Mouse (Mus musculus) erythroblast, embryonic 14.5 days (primary cell): ENCODE results near the gene Stxbp2.

Experiments used
- GATA1 ChIP-seq: IDR thresholded peaks from 2 replicates; pipeline ENCODE4 v1.6.1; 2012; ENCODE audit warnings: low read length, inconsistent platforms, mixed read lengths
- TAL1 ChIP-seq: IDR thresholded peaks from 3 replicates; pipeline ENCODE4 v1.6.1; 2012; ENCODE audit warnings: low read length, inconsistent platforms, mixed read lengths

DNA sequence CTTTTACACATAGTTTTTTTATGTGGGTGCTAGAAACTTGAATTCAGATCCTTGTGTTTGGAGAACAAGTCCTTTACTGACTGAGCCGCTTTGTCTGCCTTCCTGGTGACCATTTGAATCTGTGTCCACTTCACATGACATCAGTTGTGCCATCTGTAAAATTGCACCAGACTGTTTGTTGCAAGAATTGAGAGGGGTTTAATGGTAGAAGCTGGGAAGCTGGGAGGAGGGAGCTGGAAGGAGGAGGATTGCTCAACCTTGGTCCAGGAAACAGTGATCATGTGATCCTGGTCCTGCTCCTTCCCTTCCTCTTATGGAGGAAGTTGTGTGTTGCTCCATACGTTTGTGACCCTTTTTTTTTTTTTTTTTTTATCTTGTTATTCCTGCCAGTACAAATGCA, 17.5 kb downstream of the Stxbp2 start:
- TF ChIP-seq GATA1 = no peak
- TF ChIP-seq TAL1 = no peak
